9 mouse cellular contexts compared by ENCODE assay signal in genomic region chr5:140619151-140619771, GRCm38 (mm10). TPM values are rescaled to one million over a fixed set of nuclear protein-coding genes. Genes with fewer than 3 reads are reported as not detected.
DNase-seq lines count a peak whose midpoint lies in the region; ATAC-seq and TF ChIP-seq lines count a peak whose summit lies in the region.
"Had no signal": no experiment of that assay in that cellular context is flagged by ENCODE, and none has a peak within 500 bp of the region (broad histone marks: within the 10 kb centered on the region; RNA-seq: fewer than 3 reads in every experiment).

No protein-coding gene starts in this region.

- H3K36me3 ChIP-seq in MEL (ENCODE audit: control insufficient read depth in 1 of 2, insufficient read depth in 2 of 2, low read length in 2 of 2) = peaks cover 0 to 29% of the 10 kb centered on the region in 2 experiments; a peak in 2 of 4 replicates
- peaks cover 30% of the 10 kb centered on the region for H3K36me3 ChIP-seq in heart, embryonic 10.5 days
- peaks cover 17% of the 10 kb centered on the region for H3K36me3 ChIP-seq in lung, embryonic 16.5 days (ENCODE audit: control insufficient read depth, insufficient read depth, low read length)

- peak; percentile 46; the same call in 1 of the 2 replicates for ATAC-seq in lung, embryonic 16.5 days (ENCODE audit: low read depth)

- WGBS in heart, embryonic 10.5 days = 25% methylated on average over 6 of the region's 6 CpGs
- 16% methylated on average over 6 of the region's 6 CpGs for WGBS in lung, embryonic 16.5 days

- H3K79me2 ChIP-seq in MEL (ENCODE audit: control insufficient read depth, insufficient read depth, low read length, poor library complexity) = no peaks in the 10 kb centered on the region

- TF ChIP-seq CTCF in MEL (IDR thresholded peaks at IDR 0.05 in 2 of 3, conservative IDR thresholded peaks at IDR 0.05 in 1 of 3; ENCODE audit: control insufficient read depth in 1 of 3, insufficient read depth in 1 of 3, low read depth in 2 of 3, low read length in 3 of 3, poor library complexity in 1 of 3, severe bottlenecking in 1 of 3) = peak; percentile 88 to 97 (median 96)

- no peaks in the 10 kb centered on the region for H3K27me3 ChIP-seq in MEL (ENCODE audit: control insufficient read depth in 1 of 2, insufficient read depth in 2 of 2, low read length in 2 of 2)
- no peaks in the 10 kb centered on the region for H3K27me3 ChIP-seq in heart, embryonic 10.5 days (ENCODE audit: insufficient read depth, poor library complexity, severe bottlenecking)
- no peaks in the 10 kb centered on the region for H3K27me3 ChIP-seq in lung, embryonic 16.5 days (ENCODE audit: control insufficient read depth, insufficient read depth, low read depth, low read length)

- DNase-seq in 3T3-L1 (ENCODE audit: low read depth, low spot score) (peak; percentile 88), MEL (ENCODE audit: low read depth, low spot score) (peak; percentile 88)
- peak; percentile 92 for DNase-seq in embryo, embryonic 10.5 days (ENCODE audit: low spot score)
- peak; percentile 88 for DNase-seq in heart, embryonic 10.5 days (ENCODE audit: low spot score)
- DNase-seq in kidney, postnatal 14 days = peak; percentile 83
- DNase-seq in ovary, postnatal 14 days (ENCODE audit: low spot score) = peak; percentile 79
- DNase-seq in thymus, postnatal 36 days = peak; percentile 84 to 86

- no peaks in the 10 kb centered on the region for H3K9me3 ChIP-seq in MEL (replicated peaks; ENCODE audit: insufficient read depth, low read length)
- no peaks in the 10 kb centered on the region for H3K9me3 ChIP-seq in heart, embryonic 10.5 days
- no peaks in the 10 kb centered on the region for H3K9me3 ChIP-seq in lung, embryonic 16.5 days (ENCODE audit: control insufficient read depth, low read length)

- no peak overlapping the region for H3K27ac ChIP-seq in MEL (ENCODE audit: control insufficient read depth, low read depth, low read length)
- H3K27ac ChIP-seq in heart, embryonic 10.5 days = no peak overlapping the region
- H3K27ac ChIP-seq in lung, embryonic 16.5 days (ENCODE audit: low read length) = no peak overlapping the region

- H3K9ac ChIP-seq in MEL (ENCODE audit: control insufficient read depth, low read depth, low read length, poor library complexity, severe bottlenecking) = no peak overlapping the region
- no peak overlapping the region for H3K9ac ChIP-seq in lung, embryonic 16.5 days (ENCODE audit: low read length)

- H3K4me3 ChIP-seq in MEL (ENCODE audit: control insufficient read depth in 1 of 2, insufficient read depth in 1 of 2, low read depth in 2 of 2, low read length in 2 of 2) = no peak overlapping the region
- H3K4me3 ChIP-seq in heart, embryonic 10.5 days = no peak overlapping the region
- H3K4me3 ChIP-seq in lung, embryonic 16.5 days (ENCODE audit: low read length) = no peak overlapping the region
- H3K4me3 ChIP-seq: erythroblast, embryonic 14.5 days had no signal

- peaks cover 8 to 36% of the 10 kb centered on the region in 2 experiments for H3K4me1 ChIP-seq in MEL (ENCODE audit: control insufficient read depth in 1 of 2, insufficient read depth in 2 of 2, low read length in 2 of 2)
- H3K4me1 ChIP-seq in heart, embryonic 10.5 days = no peaks in the 10 kb centered on the region; the same call in none of the 2 replicates
- H3K4me1 ChIP-seq in lung, embryonic 16.5 days (replicated peaks; ENCODE audit: control insufficient read depth, insufficient read depth, low read length) = no peaks in the 10 kb centered on the region

- peak; percentile 98 for TF ChIP-seq RAD21 in MEL (IDR thresholded peaks at IDR 0.05; ENCODE audit: low read depth, low read length)

- no peak for TF ChIP-seq POLR2A in MEL (IDR thresholded peaks at IDR 0.05; ENCODE audit: control insufficient read depth in 1 of 2, insufficient read depth in 1 of 2, low read depth in 1 of 2, low read length in 2 of 2, poor library complexity in 1 of 2)

- no peak for TF ChIP-seq EP300 in MEL (IDR thresholded peaks at IDR 0.05; ENCODE audit: low read depth in 1 of 2, low read length in 2 of 2)

- H3K4me2 ChIP-seq in lung, embryonic 16.5 days (ENCODE audit: low read depth, low read length) = no peak overlapping the region

TF ChIP-seq in MEL, 35 proteins besides CTCF, POLR2A, EP300 and RAD21:
- no peak for TF ChIP-seq ZMIZ1 (IDR thresholded peaks at IDR 0.05; ENCODE audit: low read depth, low read length)
- 0 out of 2 replicates have a peak, but pooled peaks have one; percentile 39 for TF ChIP-seq RCOR1 (IDR thresholded peaks at IDR 0.05; ENCODE audit: low read depth, low read length)
- TF ChIP-seq GABPA (IDR thresholded peaks at IDR 0.05; ENCODE audit: low read depth, low read length) = no peak
- no peak for TF ChIP-seq ELF1 (IDR thresholded peaks at IDR 0.05; ENCODE audit: low read depth, low read length)
- 0 out of 2 replicates have a peak, but pooled peaks have one; percentile 19 for TF ChIP-seq JUND (IDR thresholded peaks at IDR 0.05; ENCODE audit: low read depth, low read length)
- no peak for TF ChIP-seq ZKSCAN1 (IDR thresholded peaks at IDR 0.05; ENCODE audit: low read depth, low read length)
- peak; percentile 21; the same call in 1 of the 2 replicates for TF ChIP-seq USF1 (IDR thresholded peaks at IDR 0.05; ENCODE audit: low read depth, low read length)
- TF ChIP-seq ZNF384 (IDR thresholded peaks at IDR 0.05; ENCODE audit: low read depth, low read length) = no peak
- TF ChIP-seq E2F4 (IDR thresholded peaks at IDR 0.05; ENCODE audit: borderline replicate concordance, low read depth, low read length) = no peak
- no peak for TF ChIP-seq MAZ (IDR thresholded peaks at IDR 0.05; ENCODE audit: low read depth, low read length)
- TF ChIP-seq TCF12 (IDR thresholded peaks at IDR 0.05; ENCODE audit: low read depth, low read length) = no peak
- peak; percentile 90 for TF ChIP-seq SMC3 (IDR thresholded peaks at IDR 0.05; ENCODE audit: low read depth, low read length)
- no peak for TF ChIP-seq UBTF (IDR thresholded peaks at IDR 0.05; ENCODE audit: borderline replicate concordance, insufficient read depth, low read depth, low read length)
- peak; percentile 87 for TF ChIP-seq ZC3H11A (IDR thresholded peaks at IDR 0.05; ENCODE audit: low read depth, low read length)
TF ChIP-seq in MEL: peak in this region for 5.

RNA-seq across cellular contexts. Expression of gene Lfng, which starts 12.1 kb away (rescaled TPM):
- total RNA-seq in MEL (2012; rRNA removed) = 8.6 and 14.1 TPM in 2 replicates
- 10 to 100 TPM in 1 of 2 experiments, not detected in 1; 11.2 TPM for polyA plus RNA-seq in MEL (2012; ENCODE audit: insufficient read depth in 1 of 2, insufficient read length in 2 of 2, low read depth in 1 of 2, low replicate concordance in 2 of 2, missing spikeins in 1 of 2)
- 3.8 and 4.7 TPM in 2 replicates for polyA plus RNA-seq in heart, embryonic 10.5 days (2016; fragmentation: Nextera tagmentation; extraction: Ambion mirVana)
- 24.9 and 25.8 TPM in 2 replicates for polyA plus RNA-seq in lung, embryonic 16.5 days (2015; fragmentation: Nextera tagmentation; extraction: Ambion mirVana)

RNA-seq across cellular contexts. Expression of gene Ttyh3, which starts 29.6 kb away (rescaled TPM):
- total RNA-seq in MEL (2012; rRNA removed) = 4.6 and 5.9 TPM in 2 replicates
- 10 to 100 TPM in 1 of 2 experiments, not detected in 1; 35.7 TPM for polyA plus RNA-seq in MEL (2012; ENCODE audit: insufficient read depth in 1 of 2, insufficient read length in 2 of 2, low read depth in 1 of 2, low replicate concordance in 2 of 2, missing spikeins in 1 of 2)
- polyA plus RNA-seq in heart, embryonic 10.5 days (2016; fragmentation: Nextera tagmentation; extraction: Ambion mirVana) = 23.5 and 32.9 TPM in 2 replicates
- polyA plus RNA-seq in lung, embryonic 16.5 days (2015; fragmentation: Nextera tagmentation; extraction: Ambion mirVana) = 27.9 and 29.4 TPM in 2 replicates

RNA-seq across cellular contexts. Expression of gene Grifin, which starts 54.4 kb away (rescaled TPM):
- not detected in 2 replicates for total RNA-seq in MEL (2012; rRNA removed)
- polyA plus RNA-seq in MEL (2012; ENCODE audit: insufficient read depth in 1 of 2, insufficient read length in 2 of 2, low read depth in 1 of 2, low replicate concordance in 2 of 2, missing spikeins in 1 of 2) = under 1 TPM in 1 of 2 experiments, not detected in 1; 0.32 TPM
- not detected in 2 replicates for polyA plus RNA-seq in heart, embryonic 10.5 days (2016; fragmentation: Nextera tagmentation; extraction: Ambion mirVana)
- polyA plus RNA-seq in lung, embryonic 16.5 days (2015; fragmentation: Nextera tagmentation; extraction: Ambion mirVana) = 0.63 TPM in 1 of 2 replicates, not detected in the other
